Mouse (Mus musculus): ENCODE results near the gene Gm14406. TPM values are rescaled to one million over a fixed set of nuclear protein-coding genes. Genes with fewer than 3 reads are reported as not detected.
"Not testable (repeated sequence)": the region's sequence is repeated elsewhere in the genome, so short reads cannot be mapped to it uniquely, and the experiment has no call there.

Gene Gm14406
- polyA plus RNA-seq (2012; rRNA removed), result not detected in 2 replicates
- not detected in 2 replicates for polyA plus RNA-seq (2014; fragmentation: Nextera tagmentation; extraction: Ambion mirVana)

DNA sequence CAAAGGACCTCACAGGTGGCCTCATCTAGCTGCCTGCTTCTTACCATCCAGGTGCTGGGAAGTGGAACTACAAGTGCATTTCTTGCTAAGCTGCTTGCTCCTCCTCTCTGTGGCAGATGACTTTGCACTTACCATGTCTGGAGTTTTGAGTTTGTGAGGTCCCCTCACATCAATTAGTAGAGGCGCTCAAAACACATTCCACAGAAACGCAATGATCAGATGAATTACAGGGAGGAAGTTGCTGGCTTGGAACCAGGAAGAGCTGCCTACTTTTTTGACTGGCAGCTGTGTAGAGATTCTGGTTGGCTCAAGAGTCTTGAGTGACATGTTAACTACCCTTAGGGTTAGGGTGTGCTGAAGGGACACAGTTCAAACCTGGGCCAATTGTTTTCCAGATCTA is at the start of gene Gm14406:
Gene Gm14406, minus strand, starts transcription at position 213 of the 400 bp plus-strand sequence.
- H3K4me2 ChIP-seq (ENCODE audit: low read depth); DNase-seq (ENCODE audit: low read depth in 3 of 3, low spot score in 3 of 3); H3K27ac ChIP-seq; H3K36me3 ChIP-seq (replicated peaks; ENCODE audit: control insufficient read depth, insufficient read depth, low read depth); H3K9me3 ChIP-seq (ENCODE audit: control insufficient read depth, low read length); H3K4me1 ChIP-seq (replicated peaks; ENCODE audit: control insufficient read depth in 2 of 2, insufficient read depth in 2 of 2, low read length in 1 of 2); H3K4me3 ChIP-seq (ENCODE audit: insufficient read depth in 1 of 2, low read depth in 2 of 2, low read length in 2 of 2); H3K27me3 ChIP-seq (ENCODE audit: control insufficient read depth, insufficient read depth, low read length); ATAC-seq (ENCODE audit: insufficient read depth); H3K9ac ChIP-seq (replicated peaks): not testable (repeated sequence)
- 83% methylated on average over 2 of the region's 2 CpGs for WGBS (ENCODE audit: insufficient replicate concordance)

DNA sequence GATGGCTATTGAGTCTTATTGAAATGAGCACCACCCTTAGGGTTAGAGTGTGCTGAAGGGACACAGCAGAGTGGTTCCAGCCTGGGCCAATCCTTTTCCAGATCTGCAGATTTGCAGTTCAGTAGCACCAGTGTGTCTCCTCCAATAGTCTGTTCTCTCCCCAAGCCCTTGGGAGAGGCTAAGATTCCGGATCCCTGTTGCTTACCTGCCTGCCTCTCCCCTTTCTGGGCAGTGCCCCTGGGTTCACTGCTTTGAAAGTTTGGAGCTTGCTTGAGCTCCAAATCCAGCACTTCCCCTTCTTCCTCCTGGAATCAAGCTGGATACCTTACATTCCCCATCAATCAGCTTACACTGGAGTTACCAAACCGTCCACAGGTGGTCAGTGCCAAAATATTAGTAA is 2.9 kb downstream of the Gm14406 start:
- H3K4me2 ChIP-seq (ENCODE audit: low read depth); DNase-seq (ENCODE audit: low read depth in 3 of 3, low spot score in 3 of 3); H3K9ac ChIP-seq (replicated peaks); H3K4me1 ChIP-seq (replicated peaks; ENCODE audit: control insufficient read depth in 2 of 2, insufficient read depth in 2 of 2, low read length in 1 of 2); H3K27me3 ChIP-seq (ENCODE audit: control insufficient read depth, insufficient read depth, low read length); H3K27ac ChIP-seq; H3K9me3 ChIP-seq (ENCODE audit: control insufficient read depth, low read length); H3K4me3 ChIP-seq (ENCODE audit: insufficient read depth in 1 of 2, low read depth in 2 of 2, low read length in 2 of 2); ATAC-seq (ENCODE audit: insufficient read depth); H3K36me3 ChIP-seq (replicated peaks; ENCODE audit: control insufficient read depth, insufficient read depth, low read depth): not testable (repeated sequence)
- 67% methylated on average over 1 of the region's 2 CpGs for WGBS (ENCODE audit: insufficient replicate concordance)

DNA sequence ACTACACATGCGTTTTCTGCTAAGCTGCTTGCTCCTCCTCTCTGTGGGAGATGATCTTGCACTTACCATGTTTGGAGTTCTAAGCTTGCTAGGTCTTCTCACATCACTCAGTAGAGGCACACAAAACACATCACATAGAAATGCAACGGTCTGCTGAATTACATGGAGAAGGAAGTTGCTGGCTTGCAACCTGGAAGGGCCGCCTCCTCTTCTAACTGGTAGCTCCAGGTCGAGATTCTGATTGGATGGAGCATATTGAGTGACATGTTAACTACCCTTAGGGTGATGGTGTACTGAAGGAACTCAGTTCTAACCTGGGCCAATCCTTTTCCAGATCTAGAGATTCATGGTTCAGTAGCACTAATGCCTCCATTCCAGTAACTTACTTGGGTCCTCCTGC is 18.6 kb downstream of the Gm14406 start:
- H3K4me2 ChIP-seq (ENCODE audit: low read depth); H3K27me3 ChIP-seq (ENCODE audit: control insufficient read depth, insufficient read depth, low read length); H3K27ac ChIP-seq; DNase-seq (ENCODE audit: low read depth in 3 of 3, low spot score in 3 of 3); H3K4me1 ChIP-seq (replicated peaks; ENCODE audit: control insufficient read depth in 2 of 2, insufficient read depth in 2 of 2, low read length in 1 of 2); ATAC-seq (ENCODE audit: insufficient read depth); H3K9ac ChIP-seq (replicated peaks); H3K36me3 ChIP-seq (replicated peaks; ENCODE audit: control insufficient read depth, insufficient read depth, low read depth); H3K9me3 ChIP-seq (ENCODE audit: control insufficient read depth, low read length); H3K4me3 ChIP-seq (ENCODE audit: insufficient read depth in 1 of 2, low read depth in 2 of 2, low read length in 2 of 2): not testable (repeated sequence)
- WGBS (ENCODE audit: insufficient replicate concordance), result 43% methylated on average over 4 of the region's 4 CpGs

DNA sequence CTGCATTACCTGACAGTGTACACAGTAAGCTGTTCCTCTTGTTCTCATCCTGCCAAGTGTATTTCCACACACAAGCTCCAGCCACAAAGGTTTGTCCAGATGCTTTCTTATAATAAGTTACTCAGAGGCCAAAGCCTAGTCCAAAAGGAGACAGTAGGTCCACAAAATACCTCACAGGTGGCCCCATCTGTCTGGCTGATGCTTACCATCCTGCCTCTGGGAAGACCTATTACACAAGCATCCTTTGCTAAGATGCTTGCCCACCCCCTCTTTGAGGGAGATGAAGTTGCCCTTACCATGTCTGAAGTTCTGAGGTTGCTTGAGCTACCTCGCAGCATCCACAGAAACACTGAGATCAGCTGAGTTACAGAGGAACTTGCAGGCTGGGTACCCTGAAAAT is 22.7 kb downstream of the Gm14406 start:
- H3K36me3 ChIP-seq (replicated peaks; ENCODE audit: control insufficient read depth, insufficient read depth, low read depth); H3K4me2 ChIP-seq (ENCODE audit: low read depth); H3K4me1 ChIP-seq (replicated peaks; ENCODE audit: control insufficient read depth in 2 of 2, insufficient read depth in 2 of 2, low read length in 1 of 2); H3K27me3 ChIP-seq (ENCODE audit: control insufficient read depth, insufficient read depth, low read length); H3K27ac ChIP-seq; H3K4me3 ChIP-seq (ENCODE audit: insufficient read depth in 1 of 2, low read depth in 2 of 2, low read length in 2 of 2); ATAC-seq (ENCODE audit: insufficient read depth); DNase-seq (ENCODE audit: low read depth in 3 of 3, low spot score in 3 of 3); H3K9me3 ChIP-seq (ENCODE audit: control insufficient read depth, low read length); H3K9ac ChIP-seq (replicated peaks): not testable (repeated sequence)
- WGBS (ENCODE audit: insufficient replicate concordance), result no CpG with 5 or more reads among the region's 1 CpGs

DNA sequence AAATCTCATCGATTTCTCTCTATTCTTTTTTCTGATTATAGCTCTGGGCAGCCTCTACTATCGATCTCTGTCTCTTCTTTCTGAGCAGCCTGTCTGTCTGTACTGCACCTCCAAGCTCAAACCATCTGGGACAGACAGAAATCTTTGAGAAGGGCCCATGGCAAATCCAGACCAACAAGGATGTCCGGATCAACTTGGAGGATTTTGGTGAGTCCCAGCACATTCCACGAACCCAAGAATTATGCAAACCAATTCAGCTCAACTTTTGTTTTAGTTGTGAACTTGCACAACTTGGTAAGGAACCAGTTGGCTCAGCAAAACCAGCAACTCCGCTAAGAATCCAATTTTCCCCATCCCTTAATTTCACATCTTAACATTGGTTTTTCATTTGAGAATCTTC is 40.3 kb downstream of the Gm14406 start:
- not testable (repeated sequence) for H3K4me3 ChIP-seq (ENCODE audit: insufficient read depth in 1 of 2, low read depth in 2 of 2, low read length in 2 of 2); H3K4me2 ChIP-seq (ENCODE audit: low read depth); H3K9me3 ChIP-seq (ENCODE audit: control insufficient read depth, low read length); H3K9ac ChIP-seq (replicated peaks); H3K27me3 ChIP-seq (ENCODE audit: control insufficient read depth, insufficient read depth, low read length); H3K27ac ChIP-seq; H3K4me1 ChIP-seq (replicated peaks; ENCODE audit: control insufficient read depth in 2 of 2, insufficient read depth in 2 of 2, low read length in 1 of 2); DNase-seq (ENCODE audit: low read depth in 3 of 3, low spot score in 3 of 3); H3K36me3 ChIP-seq (replicated peaks; ENCODE audit: control insufficient read depth, insufficient read depth, low read depth); ATAC-seq (ENCODE audit: insufficient read depth)
- WGBS (ENCODE audit: insufficient replicate concordance), result 57% methylated on average over 5 of the region's 5 CpGs

DNA sequence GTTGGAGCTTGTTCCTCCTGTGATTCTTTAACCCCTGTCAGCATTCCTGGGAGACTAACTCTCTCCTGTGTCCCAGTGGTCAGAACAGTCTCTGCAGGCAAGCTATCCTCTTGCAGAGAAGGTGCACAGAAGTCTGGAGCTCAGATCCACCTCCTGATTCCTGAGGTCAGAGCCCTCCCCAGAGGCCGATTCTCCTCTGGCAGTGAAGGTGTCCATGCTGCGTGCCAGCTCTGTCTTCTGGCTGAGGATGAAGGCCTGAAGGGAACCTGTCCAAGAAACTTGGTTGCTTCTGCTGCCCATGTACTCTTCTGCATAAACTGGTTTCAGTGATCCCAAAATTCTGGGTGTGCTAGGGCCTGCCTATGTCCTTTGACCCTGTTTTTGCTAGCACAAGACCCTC is 40.9 kb downstream of the Gm14406 start:
- not testable (repeated sequence) for H3K9me3 ChIP-seq (ENCODE audit: control insufficient read depth, low read length); H3K4me1 ChIP-seq (replicated peaks; ENCODE audit: control insufficient read depth in 2 of 2, insufficient read depth in 2 of 2, low read length in 1 of 2); H3K27ac ChIP-seq; DNase-seq (ENCODE audit: low read depth in 3 of 3, low spot score in 3 of 3); H3K27me3 ChIP-seq (ENCODE audit: control insufficient read depth, insufficient read depth, low read length); ATAC-seq (ENCODE audit: insufficient read depth); H3K4me3 ChIP-seq (ENCODE audit: insufficient read depth in 1 of 2, low read depth in 2 of 2, low read length in 2 of 2); H3K36me3 ChIP-seq (replicated peaks; ENCODE audit: control insufficient read depth, insufficient read depth, low read depth); H3K9ac ChIP-seq (replicated peaks); H3K4me2 ChIP-seq (ENCODE audit: low read depth)
- 79% methylated on average over 2 of the region's 2 CpGs for WGBS (ENCODE audit: insufficient replicate concordance)
